Mouse (Mus musculus): ENCODE measurements around the gene Tenm3. TPM values are rescaled to one million over a fixed set of nuclear protein-coding genes. Genes with fewer than 3 reads are reported as not detected.

Tenm3 gene
- polyA plus RNA-seq, 1 experiment from 2014 or later, result 16.4 TPM

DNA sequence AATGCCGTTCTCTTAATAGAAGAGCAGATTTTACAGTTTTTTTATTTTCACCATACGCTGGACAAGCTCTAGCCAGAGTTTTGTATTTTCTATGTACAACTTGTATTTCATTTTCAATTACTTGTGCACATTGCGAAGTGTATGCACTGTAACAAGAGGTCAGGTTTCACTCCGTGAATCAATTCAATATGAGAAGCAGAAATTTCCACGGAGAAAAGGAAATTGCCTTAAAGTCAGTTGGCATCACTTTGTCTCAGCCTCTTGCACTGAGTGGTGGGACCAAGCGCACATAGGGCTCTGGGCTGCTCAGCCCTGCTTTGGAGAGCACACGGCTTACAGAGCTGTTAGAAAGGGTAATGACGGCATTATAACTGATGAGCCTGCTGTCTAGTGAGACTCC lies 41.5 kb downstream of the Tenm3 start:
- WGBS, result 74% methylated on average over 8 of the region's 8 CpGs
- Histone ChIP-seq H3K9me3 (no peaks in the 10 kb centered on the region), H3K27me3 (replicated peaks) (no peaks in the 10 kb centered on the region), H3K4me3 (replicated peaks) (no peak overlapping the region), H3K4me2 (replicated peaks) (no peak overlapping the region), H3K9ac (no peak overlapping the region), H3K4me1 (replicated peaks) (no peaks in the 10 kb centered on the region), H3K27ac (no peak overlapping the region), H3K36me3 (no peaks in the 10 kb centered on the region)
- ATAC-seq, result no peak

GRCm38 (mm10) chr8:48797955-48798359 lies 45.8 kb downstream of the Tenm3 start:
- no peak for ATAC-seq
- Histone ChIP-seq H3K4me2 (replicated peaks) (no peak overlapping the region), H3K4me3 (replicated peaks) (no peak overlapping the region), H3K36me3 (no peaks in the 10 kb centered on the region), H3K4me1 (replicated peaks) (no peaks in the 10 kb centered on the region), H3K9me3 (no peaks in the 10 kb centered on the region), H3K27me3 (replicated peaks) (no peaks in the 10 kb centered on the region), H3K27ac (no peak overlapping the region), H3K9ac (no peak overlapping the region)
- WGBS, result 73% methylated on average over 5 of the region's 5 CpGs

DNA sequence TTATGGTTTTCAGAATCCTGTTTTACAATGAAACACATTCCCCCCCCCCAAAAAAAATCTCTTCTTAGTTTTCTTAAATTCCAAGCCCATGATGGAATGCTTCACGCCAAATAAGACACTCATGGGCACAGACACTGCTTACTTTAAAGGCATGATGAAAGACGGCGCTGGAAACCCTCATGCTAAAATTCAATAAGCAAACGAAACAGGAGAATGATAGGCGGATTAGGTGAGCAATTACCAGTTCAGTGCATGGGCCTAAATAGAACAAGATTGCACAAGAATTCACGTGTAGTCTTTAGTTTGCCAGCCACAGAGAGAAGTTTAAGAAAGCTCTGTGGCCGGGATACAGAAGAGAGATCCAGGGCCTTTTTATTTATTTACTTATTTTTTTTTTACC lies 49.5 kb downstream of the Tenm3 start:
- no peak for ATAC-seq
- Histone ChIP-seq H3K9ac (no peak overlapping the region), H3K27me3 (replicated peaks) (no peaks in the 10 kb centered on the region), H3K9me3 (no peaks in the 10 kb centered on the region), H3K4me3 (replicated peaks) (no peak overlapping the region), H3K27ac (no peak overlapping the region), H3K36me3 (no peaks in the 10 kb centered on the region), H3K4me1 (replicated peaks) (no peaks in the 10 kb centered on the region), H3K4me2 (replicated peaks) (no peak overlapping the region)
- WGBS, result 42% methylated on average over 7 of the region's 7 CpGs

- no peak overlapping the region for H3K4me2 ChIP-seq (replicated peaks)
- no peaks in the 10 kb centered on the region for H3K4me1 ChIP-seq (replicated peaks)
- no peaks in the 10 kb centered on the region for H3K36me3 ChIP-seq
- H3K27me3 ChIP-seq (replicated peaks), result no peaks in the 10 kb centered on the region
- ATAC-seq, result no peak
- no peaks in the 10 kb centered on the region for H3K9me3 ChIP-seq
- H3K27ac ChIP-seq, result no peak overlapping the region
- no peak overlapping the region for H3K4me3 ChIP-seq (replicated peaks)
- no peak overlapping the region for H3K9ac ChIP-seq
- 85% methylated on average over 8 of the region's 8 CpGs for WGBS
Measured at GRCm38 (mm10) chr8:48793729-48794128, 50.0 kb downstream of the Tenm3 start.

- no peak for ATAC-seq
- WGBS, result 61% methylated on average over 10 of the region's 10 CpGs
- Histone ChIP-seq H3K4me1 (replicated peaks) (no peaks in the 10 kb centered on the region), H3K27me3 (replicated peaks) (no peaks in the 10 kb centered on the region), H3K9me3 (no peaks in the 10 kb centered on the region), H3K4me3 (replicated peaks) (no peak overlapping the region), H3K4me2 (replicated peaks) (no peak overlapping the region), H3K9ac (no peak overlapping the region), H3K27ac (no peak overlapping the region), H3K36me3 (no peaks in the 10 kb centered on the region)
Measured at GRCm38 (mm10) chr8:48792587-48793326, 51.0 kb downstream of the Tenm3 start.

GRCm38 (mm10) chr8:48783308-48783707 lies 60.4 kb downstream of the Tenm3 start:
- H3K4me2 ChIP-seq (replicated peaks), result no peak overlapping the region
- no peaks in the 10 kb centered on the region for H3K9me3 ChIP-seq
- no peak overlapping the region for H3K9ac ChIP-seq
- no peaks in the 10 kb centered on the region for H3K27me3 ChIP-seq (replicated peaks)
- no peaks in the 10 kb centered on the region for H3K36me3 ChIP-seq
- H3K27ac ChIP-seq, result no peak overlapping the region
- no peak for ATAC-seq
- no peaks in the 10 kb centered on the region for H3K4me1 ChIP-seq (replicated peaks)
- H3K4me3 ChIP-seq (replicated peaks), result no peak overlapping the region
- WGBS, result 91% methylated on average over 9 of the region's 9 CpGs

DNA sequence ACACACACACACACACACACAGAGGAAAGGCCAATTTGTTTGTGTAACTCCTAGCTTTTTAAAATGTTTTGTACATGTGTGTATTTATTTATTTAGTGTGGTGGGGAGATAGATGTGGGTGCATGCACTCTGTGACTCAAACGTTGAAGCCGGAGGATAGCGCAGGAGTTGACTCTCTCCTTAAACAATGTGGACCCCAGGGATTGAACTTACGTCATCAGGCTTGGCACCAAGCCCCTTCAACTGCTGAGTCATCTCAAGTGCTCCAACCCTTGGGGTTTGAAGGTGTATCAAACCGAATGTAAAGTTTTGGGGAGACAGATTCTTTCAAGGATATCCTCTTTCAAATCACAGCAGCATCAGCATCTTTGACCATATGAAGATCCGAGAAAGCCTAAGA lies 63.1 kb downstream of the Tenm3 start:
- Histone ChIP-seq H3K4me1 (replicated peaks) (no peaks in the 10 kb centered on the region), H3K4me3 (replicated peaks) (no peak overlapping the region), H3K27ac (no peak overlapping the region), H3K4me2 (replicated peaks) (no peak overlapping the region), H3K9me3 (no peaks in the 10 kb centered on the region), H3K9ac (no peak overlapping the region), H3K27me3 (replicated peaks) (no peaks in the 10 kb centered on the region), H3K36me3 (no peaks in the 10 kb centered on the region)
- WGBS, result 82% methylated on average over 6 of the region's 6 CpGs
- ATAC-seq, result no peak

DNA sequence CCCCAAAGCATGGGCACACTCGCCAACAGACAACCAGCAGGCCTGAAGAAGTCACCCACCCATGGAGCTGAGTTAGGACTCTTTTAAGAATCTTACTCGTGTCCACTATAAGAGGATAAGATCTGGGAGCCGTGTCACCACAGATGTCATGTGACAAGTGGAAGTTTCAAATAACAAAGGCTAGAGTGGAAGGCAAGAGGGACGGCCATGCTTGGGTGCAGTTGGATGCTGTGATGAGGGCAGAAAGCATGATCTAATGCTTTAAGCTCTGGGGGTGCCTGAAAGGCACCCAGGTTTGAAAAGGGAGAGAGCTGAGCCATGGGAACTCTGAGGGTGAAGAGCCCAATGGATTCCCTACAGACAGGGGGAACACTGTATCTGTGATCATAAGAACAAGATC lies 64.6 kb downstream of the Tenm3 start:
- ATAC-seq, result no peak
- Histone ChIP-seq H3K27me3 (replicated peaks) (no peaks in the 10 kb centered on the region), H3K9me3 (no peaks in the 10 kb centered on the region), H3K4me1 (replicated peaks) (no peaks in the 10 kb centered on the region), H3K9ac (no peak overlapping the region), H3K27ac (no peak overlapping the region), H3K4me2 (replicated peaks) (no peak overlapping the region), H3K4me3 (replicated peaks) (no peak overlapping the region), H3K36me3 (no peaks in the 10 kb centered on the region)
- 80% methylated on average over 4 of the region's 4 CpGs for WGBS

DNA sequence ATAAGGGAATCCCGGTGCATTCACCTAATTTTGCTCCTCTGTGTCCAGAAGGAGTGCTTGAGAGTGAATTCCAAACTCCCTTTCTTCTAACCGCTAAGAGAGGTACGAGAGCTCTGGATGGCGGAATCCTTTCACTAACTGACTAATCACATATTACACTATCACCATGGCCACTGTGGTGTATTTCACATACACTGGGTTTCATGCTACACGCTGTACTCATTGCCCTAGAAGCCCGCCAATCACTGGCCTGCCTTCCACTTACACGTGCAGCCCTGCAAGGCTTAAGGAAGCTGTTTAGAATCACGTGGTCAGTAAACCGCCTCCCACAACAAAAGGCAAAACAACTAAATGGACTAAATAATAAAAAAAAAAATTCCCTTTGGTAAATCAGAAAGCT lies 67.7 kb downstream of the Tenm3 start:
- Histone ChIP-seq H3K4me1 (replicated peaks) (no peaks in the 10 kb centered on the region), H3K36me3 (no peaks in the 10 kb centered on the region), H3K4me2 (replicated peaks) (no peak overlapping the region), H3K9me3 (no peaks in the 10 kb centered on the region), H3K27ac (no peak overlapping the region), H3K4me3 (replicated peaks) (no peak overlapping the region), H3K9ac (no peak overlapping the region), H3K27me3 (replicated peaks) (no peaks in the 10 kb centered on the region)
- WGBS, result 65% methylated on average over 9 of the region's 9 CpGs
- no peak for ATAC-seq

GRCm38 (mm10) chr8:48775531-48776037 lies 68.2 kb downstream of the Tenm3 start:
- WGBS, result 22% methylated on average over 9 of the region's 9 CpGs
- Histone ChIP-seq H3K4me2 (replicated peaks) (no peak overlapping the region), H3K9me3 (no peaks in the 10 kb centered on the region; the same call in 1 of the 2 replicates), H3K4me3 (replicated peaks) (no peak overlapping the region), H3K27ac (no peak overlapping the region), H3K9ac (no peak overlapping the region), H3K4me1 (replicated peaks) (no peaks in the 10 kb centered on the region), H3K36me3 (no peaks in the 10 kb centered on the region), H3K27me3 (replicated peaks) (no peaks in the 10 kb centered on the region)
- no peak for ATAC-seq

GRCm38 (mm10) chr8:48774837-48775236 lies 68.9 kb downstream of the Tenm3 start:
- Histone ChIP-seq H3K4me1 (replicated peaks) (no peaks in the 10 kb centered on the region), H3K36me3 (no peaks in the 10 kb centered on the region), H3K27ac (no peak overlapping the region), H3K4me2 (replicated peaks) (no peak overlapping the region), H3K9ac (no peak overlapping the region), H3K27me3 (replicated peaks) (no peaks in the 10 kb centered on the region), H3K9me3 (no peaks in the 10 kb centered on the region; the same call in 1 of the 2 replicates), H3K4me3 (replicated peaks) (no peak overlapping the region)
- no peak for ATAC-seq
- 73% methylated on average over 4 of the region's 4 CpGs for WGBS

DNA sequence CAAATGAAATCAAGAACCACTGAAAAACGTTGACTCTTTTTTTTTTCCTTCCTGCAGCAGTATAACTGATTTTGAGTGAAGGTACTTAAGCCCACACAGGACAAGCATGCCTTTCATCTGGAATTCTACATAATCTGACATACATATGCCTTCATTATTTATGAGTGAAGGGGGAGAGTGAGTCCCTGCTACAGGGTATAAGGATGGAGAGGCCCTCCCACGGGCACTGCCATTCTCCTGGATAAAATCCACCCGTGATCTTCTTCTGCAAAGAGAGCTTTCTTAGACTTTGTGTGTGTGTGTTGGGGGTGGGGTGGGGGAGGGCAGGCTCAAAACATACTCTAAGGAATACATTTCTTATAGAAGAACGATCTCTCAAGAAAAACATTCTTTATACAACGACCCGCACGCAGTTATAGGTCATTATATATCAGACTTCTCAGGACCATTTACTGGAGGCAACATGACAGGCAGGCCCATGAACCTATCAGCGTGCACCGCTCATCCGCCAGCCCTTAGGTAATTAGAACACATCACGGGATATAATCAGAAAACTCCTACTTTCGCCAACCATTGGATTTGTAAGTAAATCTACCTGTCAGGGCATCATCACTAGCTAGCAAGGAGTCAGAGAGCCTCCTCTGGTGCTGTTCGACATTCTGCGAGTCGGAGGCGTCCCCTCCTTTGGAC lies 77.1 kb downstream of the Tenm3 start:
- Histone ChIP-seq H3K4me1 (replicated peaks) (no peaks in the 10 kb centered on the region), H3K9ac (no peak overlapping the region), H3K9me3 (no peaks in the 10 kb centered on the region; the same call in 1 of the 2 replicates), H3K27ac (no peak overlapping the region), H3K27me3 (replicated peaks) (no peaks in the 10 kb centered on the region), H3K4me2 (replicated peaks) (no peak overlapping the region), H3K36me3 (no peaks in the 10 kb centered on the region), H3K4me3 (replicated peaks) (no peak overlapping the region)
- 77% methylated on average over 16 of the region's 16 CpGs for WGBS
- no peak for ATAC-seq

DNA sequence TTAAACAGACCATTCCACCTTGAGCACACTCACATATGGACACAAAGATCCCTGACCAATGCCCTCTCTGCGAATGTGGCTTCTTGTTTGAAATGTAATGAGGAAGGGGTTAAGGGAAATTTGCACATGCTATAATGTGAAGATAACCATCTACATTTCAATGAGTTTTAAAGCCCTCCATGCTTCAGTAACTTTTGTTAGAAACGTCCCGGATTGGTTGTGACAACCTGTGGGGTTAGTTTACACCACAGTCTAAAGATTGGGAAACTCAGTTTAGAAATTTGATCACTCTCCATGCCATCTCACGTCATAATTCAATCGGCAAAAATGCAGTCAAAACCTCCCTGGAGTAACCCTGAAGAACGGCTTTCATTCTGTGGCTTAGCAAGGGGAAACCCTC lies 78.5 kb downstream of the Tenm3 start:
- ATAC-seq, result no peak

More for the DNA sequence above, 78.5 kb downstream of the Tenm3 start:
- H3K9me3 ChIP-seq, result no peaks in the 10 kb centered on the region
- H3K4me2 ChIP-seq (replicated peaks), result no peak overlapping the region
- H3K27ac ChIP-seq, result no peak overlapping the region
- H3K4me3 ChIP-seq (replicated peaks), result no peak overlapping the region
- H3K9ac ChIP-seq, result no peak overlapping the region
- no peaks in the 10 kb centered on the region for H3K36me3 ChIP-seq
- 46% methylated on average over 6 of the region's 6 CpGs for WGBS
- no peaks in the 10 kb centered on the region for H3K27me3 ChIP-seq (replicated peaks)
- no peaks in the 10 kb centered on the region for H3K4me1 ChIP-seq (replicated peaks)

Data from intestine, embryonic 15.5 days (tissue).